Mouse (Mus musculus): ENCODE measurements around the gene Numb.

DNA sequence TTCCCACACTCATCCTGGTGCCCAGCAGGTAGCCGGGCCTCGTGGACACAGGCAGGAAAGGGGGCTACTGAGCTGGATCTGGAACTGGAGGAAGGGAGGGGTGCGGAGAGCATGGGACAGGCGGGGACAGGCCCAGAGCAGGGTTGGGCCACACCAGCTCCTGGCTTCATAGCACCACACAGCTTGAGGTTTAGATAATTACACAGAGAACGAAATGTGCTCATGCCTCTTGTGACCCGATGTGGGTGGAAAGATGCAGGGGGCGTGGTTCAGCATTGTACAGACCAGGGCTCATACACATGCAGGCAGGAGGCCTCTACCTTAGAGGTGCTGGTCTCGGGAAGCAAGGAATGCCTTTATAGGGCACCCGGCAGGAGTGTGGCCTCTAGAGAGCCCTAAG lies 153.9 kb downstream of the Numb start:
- TF ChIP-seq CTCF (IDR thresholded peaks at IDR 0.05; ENCODE audit: insufficient read depth, low read length) (no peak), POLR2A (IDR thresholded peaks at IDR 0.05; ENCODE audit: borderline replicate concordance, extremely low read depth, low read depth, low read length) (no peak)
